Mouse (Mus musculus): ENCODE measurements around the gene Mmp7. TPM values are rescaled to one million over a fixed set of nuclear protein-coding genes. Genes with fewer than 3 reads are reported as not detected.

The Mmp7 gene
- 0.30 TPM for polyA plus RNA-seq (2015; fragmentation: Illumina TruSeq; extraction: RNeasy Lipid Tissue Mini Kit (QIAGEN cat#74804); ENCODE audit: insufficient read depth, low replicate concordance)

GRCm38 (mm10) chr9:7691790-7692189, at the start of gene Mmp7:
Mmp7 (plus strand) TSS chr9:7692090.

Other genes starting within 250 kb of the Mmp7 start
- 3.3 TPM for gene Mmp3, start 246.3 kb upstream of the Mmp7 start, polyA plus RNA-seq (2015; fragmentation: Illumina TruSeq; extraction: RNeasy Lipid Tissue Mini Kit (QIAGEN cat#74804); ENCODE audit: insufficient read depth, low replicate concordance)
- not detected for gene Mmp10, start 189.7 kb upstream of the Mmp7 start, polyA plus RNA-seq (2015; fragmentation: Illumina TruSeq; extraction: RNeasy Lipid Tissue Mini Kit (QIAGEN cat#74804); ENCODE audit: insufficient read depth, low replicate concordance)
- 6.8 TPM for gene Mmp8, start 133.6 kb upstream of the Mmp7 start, polyA plus RNA-seq (2015; fragmentation: Illumina TruSeq; extraction: RNeasy Lipid Tissue Mini Kit (QIAGEN cat#74804); ENCODE audit: insufficient read depth, low replicate concordance)
- 0.69 TPM for gene Mmp27, start 120.7 kb upstream of the Mmp7 start, polyA plus RNA-seq (2015; fragmentation: Illumina TruSeq; extraction: RNeasy Lipid Tissue Mini Kit (QIAGEN cat#74804); ENCODE audit: insufficient read depth, low replicate concordance)
- gene Mmp20, start 63.9 kb upstream of the Mmp7 start, polyA plus RNA-seq (2015; fragmentation: Illumina TruSeq; extraction: RNeasy Lipid Tissue Mini Kit (QIAGEN cat#74804); ENCODE audit: insufficient read depth, low replicate concordance), result not detected
- 487 TPM for gene Tmem123, start 72.0 kb downstream of the Mmp7 start, polyA plus RNA-seq (2015; fragmentation: Illumina TruSeq; extraction: RNeasy Lipid Tissue Mini Kit (QIAGEN cat#74804); ENCODE audit: insufficient read depth, low replicate concordance)
- 135 TPM for gene Birc2, start 145.0 kb downstream of the Mmp7 start, polyA plus RNA-seq (2015; fragmentation: Illumina TruSeq; extraction: RNeasy Lipid Tissue Mini Kit (QIAGEN cat#74804); ENCODE audit: insufficient read depth, low replicate concordance)
- gene Birc3, start 181.1 kb downstream of the Mmp7 start, polyA plus RNA-seq (2015; fragmentation: Illumina TruSeq; extraction: RNeasy Lipid Tissue Mini Kit (QIAGEN cat#74804); ENCODE audit: insufficient read depth, low replicate concordance), result 358 TPM

All from spleen, adult 10 weeks (tissue).